Mouse (Mus musculus): ENCODE results near the gene Arid1b. TPM values are rescaled to one million over a fixed set of nuclear protein-coding genes. Genes with fewer than 3 reads are reported as not detected.

Gene Arid1b
- total and polyA plus RNA-seq, 3 experiments: 11.6 to 49.1 (median 32.4) TPM

GRCm38 (mm10) chr17:5064777-5065176, 70.6 kb downstream of the Arid1b start:
- TF ChIP-seq CTCF (IDR thresholded peaks at IDR 0.05; ENCODE audit: low read depth, low read length) (no peak), GATA1 (IDR thresholded peaks at IDR 0.05; ENCODE audit: borderline replicate concordance, low read length) (no peak), POLR2AphosphoS5 (IDR thresholded peaks at IDR 0.05; ENCODE audit: insufficient replicate concordance, low read depth, low read length) (no peak), GATA2 (IDR thresholded peaks at IDR 0.05; ENCODE audit: borderline replicate concordance, low read depth, low read length) (no peak)
- H3K36me3 ChIP-seq (replicated peaks): peaks cover 60% of the 10 kb centered on the region
- no peak overlapping the region for H3K4me3 ChIP-seq (ENCODE audit: low read depth, low read length)
- no peak for DNase-seq (ENCODE audit: low spot score)
- H3K27me3 ChIP-seq (ENCODE audit: insufficient read depth, low read length): no peaks in the 10 kb centered on the region
- H3K9me3 ChIP-seq (replicated peaks): no peaks in the 10 kb centered on the region
- H3K4me1 ChIP-seq (ENCODE audit: insufficient read depth, low read depth, low read length): peaks cover 24% of the 10 kb centered on the region
- no peak for ATAC-seq (ENCODE audit: extremely low read depth, insufficient number of reproducible peaks, low FRiP score, poor library complexity, severe bottlenecking)

DNA sequence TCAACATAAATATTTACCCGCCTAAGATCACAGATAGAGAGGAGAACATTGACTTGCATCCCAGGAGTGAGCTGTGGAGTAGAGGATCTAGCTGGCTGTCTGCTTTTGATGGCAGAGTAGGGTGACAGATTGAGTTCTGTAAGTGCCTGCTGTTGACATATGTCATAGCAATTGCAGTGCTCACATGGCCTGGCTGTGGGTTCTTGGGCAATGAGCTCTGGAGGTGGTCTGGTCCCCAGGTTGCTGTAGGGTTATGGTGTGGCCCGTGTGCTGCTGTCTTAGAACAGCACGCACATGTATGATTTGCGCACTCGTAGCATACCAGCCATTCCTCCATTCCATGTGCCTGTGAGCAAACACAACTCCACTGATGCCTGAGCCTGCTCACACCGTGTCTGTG, 71.1 kb downstream of the Arid1b start:
- DNase-seq (ENCODE audit: low spot score) (no peak), ATAC-seq (ENCODE audit: extremely low read depth, insufficient number of reproducible peaks, low FRiP score, poor library complexity, severe bottlenecking) (no peak)

GRCm38 (mm10) chr17:5066835-5067234, 72.7 kb downstream of the Arid1b start:
- no peak for ATAC-seq (ENCODE audit: extremely low read depth, insufficient number of reproducible peaks, low FRiP score, poor library complexity, severe bottlenecking)
- Histone ChIP-seq H3K36me3 (replicated peaks) (peaks cover 56% of the 10 kb centered on the region), H3K4me3 (ENCODE audit: low read depth, low read length) (no peak overlapping the region), H3K27me3 (ENCODE audit: insufficient read depth, low read length) (no peaks in the 10 kb centered on the region), H3K9me3 (replicated peaks) (no peaks in the 10 kb centered on the region), H3K4me1 (ENCODE audit: insufficient read depth, low read depth, low read length) (peaks cover 19% of the 10 kb centered on the region)
- no peak for TF ChIP-seq GATA2 (IDR thresholded peaks at IDR 0.05; ENCODE audit: borderline replicate concordance, low read depth, low read length)
- TF ChIP-seq TAL1 (conservative IDR thresholded peaks at IDR 0.05; ENCODE audit: low read depth, low read length): no peak
- TF ChIP-seq GATA1 (IDR thresholded peaks at IDR 0.05; ENCODE audit: borderline replicate concordance, low read length): no peak
- TF ChIP-seq CTCF (IDR thresholded peaks at IDR 0.05; ENCODE audit: low read depth, low read length): no peak
- TF ChIP-seq POLR2AphosphoS5 (IDR thresholded peaks at IDR 0.05; ENCODE audit: insufficient replicate concordance, low read depth, low read length): no peak
- DNase-seq (ENCODE audit: low spot score): no peak

More for the DNA sequence above, 71.1 kb downstream of the Arid1b start:
- Histone ChIP-seq H3K27me3 (ENCODE audit: insufficient read depth, low read length) (no peaks in the 10 kb centered on the region), H3K36me3 (replicated peaks) (peaks cover 55% of the 10 kb centered on the region), H3K9me3 (replicated peaks) (no peaks in the 10 kb centered on the region), H3K4me1 (ENCODE audit: insufficient read depth, low read depth, low read length) (peaks cover 20% of the 10 kb centered on the region), H3K4me3 (ENCODE audit: low read depth, low read length) (no peak overlapping the region)
- TF ChIP-seq TAL1 (conservative IDR thresholded peaks at IDR 0.05; ENCODE audit: low read depth, low read length) (no peak), POLR2AphosphoS5 (IDR thresholded peaks at IDR 0.05; ENCODE audit: insufficient replicate concordance, low read depth, low read length) (no peak), GATA1 (IDR thresholded peaks at IDR 0.05; ENCODE audit: borderline replicate concordance, low read length) (no peak), GATA2 (IDR thresholded peaks at IDR 0.05; ENCODE audit: borderline replicate concordance, low read depth, low read length) (no peak), CTCF (IDR thresholded peaks at IDR 0.05; ENCODE audit: low read depth, low read length) (no peak)

- DNase-seq (ENCODE audit: low spot score): no peak
- Histone ChIP-seq H3K36me3 (replicated peaks) (peaks cover 55% of the 10 kb centered on the region), H3K27me3 (ENCODE audit: insufficient read depth, low read length) (no peaks in the 10 kb centered on the region), H3K9me3 (replicated peaks) (no peaks in the 10 kb centered on the region), H3K4me1 (ENCODE audit: insufficient read depth, low read depth, low read length) (peaks cover 19% of the 10 kb centered on the region), H3K4me3 (ENCODE audit: low read depth, low read length) (no peak overlapping the region)
- ATAC-seq (ENCODE audit: extremely low read depth, insufficient number of reproducible peaks, low FRiP score, poor library complexity, severe bottlenecking): no peak
- no peak for TF ChIP-seq GATA2 (IDR thresholded peaks at IDR 0.05; ENCODE audit: borderline replicate concordance, low read depth, low read length)
- TF ChIP-seq POLR2AphosphoS5 (IDR thresholded peaks at IDR 0.05; ENCODE audit: insufficient replicate concordance, low read depth, low read length): no peak
- TF ChIP-seq TAL1 (conservative IDR thresholded peaks at IDR 0.05; ENCODE audit: low read depth, low read length): no peak
- TF ChIP-seq GATA1 (IDR thresholded peaks at IDR 0.05; ENCODE audit: borderline replicate concordance, low read length): no peak
- no peak for TF ChIP-seq CTCF (IDR thresholded peaks at IDR 0.05; ENCODE audit: low read depth, low read length)
Observed at GRCm38 (mm10) chr17:5067264-5067663, 73.1 kb downstream of the Arid1b start.

GRCm38 (mm10) chr17:5070399-5070798, 76.3 kb downstream of the Arid1b start:
- H3K27me3 ChIP-seq (ENCODE audit: insufficient read depth, low read length): no peaks in the 10 kb centered on the region
- DNase-seq (ENCODE audit: low spot score) (no peak), ATAC-seq (ENCODE audit: extremely low read depth, insufficient number of reproducible peaks, low FRiP score, poor library complexity, severe bottlenecking) (no peak)
- peaks cover 18% of the 10 kb centered on the region for H3K4me1 ChIP-seq (ENCODE audit: insufficient read depth, low read depth, low read length)
- H3K36me3 ChIP-seq (replicated peaks): peaks cover 58% of the 10 kb centered on the region
- no peak overlapping the region for H3K4me3 ChIP-seq (ENCODE audit: low read depth, low read length)
- no peaks in the 10 kb centered on the region for H3K9me3 ChIP-seq (replicated peaks)
- no peak for TF ChIP-seq TAL1 (conservative IDR thresholded peaks at IDR 0.05; ENCODE audit: low read depth, low read length)
- TF ChIP-seq CTCF (IDR thresholded peaks at IDR 0.05; ENCODE audit: low read depth, low read length): no peak
- TF ChIP-seq POLR2AphosphoS5 (IDR thresholded peaks at IDR 0.05; ENCODE audit: insufficient replicate concordance, low read depth, low read length): no peak
- no peak for TF ChIP-seq GATA1 (IDR thresholded peaks at IDR 0.05; ENCODE audit: borderline replicate concordance, low read length)
- TF ChIP-seq GATA2 (IDR thresholded peaks at IDR 0.05; ENCODE audit: borderline replicate concordance, low read depth, low read length): no peak

DNA sequence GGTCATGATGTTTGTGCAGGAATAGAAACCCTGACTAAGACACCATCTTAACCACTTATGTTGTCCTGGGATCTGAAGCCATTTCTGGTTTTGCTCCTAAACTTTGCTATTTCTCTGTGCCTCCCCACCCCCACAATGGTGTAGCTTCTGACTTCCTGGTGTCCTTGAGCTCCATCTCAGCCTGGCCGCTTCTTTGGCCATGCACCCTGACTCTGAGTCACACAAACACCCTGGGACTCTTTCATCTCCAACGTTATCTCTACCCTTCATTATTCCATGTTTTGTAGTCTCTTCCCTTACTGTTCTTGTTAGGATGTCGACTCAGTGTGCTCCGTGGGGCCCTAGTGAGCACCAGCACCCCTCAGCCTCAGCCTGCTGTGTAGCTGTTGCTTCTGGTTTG, 78.4 kb downstream of the Arid1b start:
- no peaks in the 10 kb centered on the region for H3K27me3 ChIP-seq (ENCODE audit: insufficient read depth, low read length)
- no peak for ATAC-seq (ENCODE audit: extremely low read depth, insufficient number of reproducible peaks, low FRiP score, poor library complexity, severe bottlenecking)
- peaks cover 16% of the 10 kb centered on the region for H3K4me1 ChIP-seq (ENCODE audit: insufficient read depth, low read depth, low read length)
- H3K4me3 ChIP-seq (ENCODE audit: low read depth, low read length): no peak overlapping the region
- no peak for DNase-seq (ENCODE audit: low spot score)
- no peaks in the 10 kb centered on the region for H3K9me3 ChIP-seq (replicated peaks)
- H3K36me3 ChIP-seq (replicated peaks): peaks cover 43% of the 10 kb centered on the region
- TF ChIP-seq GATA1 (IDR thresholded peaks at IDR 0.05; ENCODE audit: borderline replicate concordance, low read length) (no peak), CTCF (IDR thresholded peaks at IDR 0.05; ENCODE audit: low read depth, low read length) (no peak), TAL1 (conservative IDR thresholded peaks at IDR 0.05; ENCODE audit: low read depth, low read length) (no peak), POLR2AphosphoS5 (IDR thresholded peaks at IDR 0.05; ENCODE audit: insufficient replicate concordance, low read depth, low read length) (no peak), GATA2 (IDR thresholded peaks at IDR 0.05; ENCODE audit: borderline replicate concordance, low read depth, low read length) (no peak)
